Mouse (Mus musculus) erythroblast, adult 5-6 weeks (primary cell): Measurements from ENCODE around the gene Tctex1d4. TPM values are rescaled to one million over a fixed set of nuclear protein-coding genes. Genes with fewer than 3 reads are reported as not detected.

Source experiments
- ATAC-seq: replicated peaks from 2 replicates; pipeline ENCODE4 v1.8.0; 2016; ENCODE audit warnings: moderate number of reproducible peaks, mild to moderate bottlenecking, moderate TSS enrichment, inconsistent platforms; ENCODE audit not compliant: poor library complexity, low FRiP score, severe bottlenecking
- total RNA-seq, 2 experiments: library from RNA; stranded (forward) in 1 of 2; stranded (reverse) in 1 of 2; fragments of 150-400 nt in 1 of 2; fragments of 200-764, 138-1000 nt in 1 of 2; gene quantifications; 2 replicates each; pipeline versions ENCODE4 v1.2.3 to v1.2.4; 2015 to 2017; ENCODE audit warnings: low replicate concordance in 2 of 2

Tctex1d4 gene
- total RNA-seq, 2 experiments from 2014 or later, result not detected

DNA sequence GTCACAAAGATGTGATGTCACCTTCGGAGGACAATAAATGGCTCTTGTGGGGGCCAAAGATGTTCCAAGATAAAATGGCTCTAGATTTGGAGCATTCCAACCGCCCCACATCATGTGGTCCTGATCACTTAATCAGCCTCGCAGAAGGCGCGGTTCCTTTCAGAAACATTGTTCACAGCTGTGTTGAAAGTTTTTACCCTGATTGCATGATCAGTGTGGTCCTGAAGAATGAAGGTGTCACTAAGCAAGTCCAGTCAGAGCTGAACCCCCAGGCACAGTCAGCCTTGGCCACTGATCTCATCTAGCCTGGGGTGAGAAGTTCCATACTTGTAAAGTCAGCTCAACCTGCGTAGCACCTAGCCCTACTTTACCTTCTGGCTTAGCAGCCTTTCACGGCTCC is 8.7 kb upstream of the Tctex1d4 start:
- ATAC-seq, result no peak

DNA sequence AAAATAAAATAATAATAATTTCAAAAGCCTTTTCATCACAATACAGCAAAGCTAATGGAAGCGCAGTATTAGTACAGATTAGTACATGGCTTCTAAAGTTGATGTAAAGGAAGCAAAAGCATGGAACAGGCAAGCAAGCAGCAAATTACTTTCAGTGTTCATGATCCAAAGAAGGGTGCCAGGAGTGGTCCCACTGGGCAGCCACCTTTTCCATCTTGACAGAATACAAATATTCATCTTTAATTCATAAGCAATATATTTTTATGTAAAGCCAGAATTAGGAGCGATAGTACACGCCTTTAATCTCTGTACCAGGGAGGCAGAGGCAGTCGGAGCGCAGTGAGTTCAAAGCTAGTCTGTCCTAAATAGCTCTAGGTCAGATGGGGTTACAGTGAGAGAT is 7.0 kb upstream of the Tctex1d4 start:
- ATAC-seq, result no peak

GRCm38 (mm10) chr4:117120052-117120444 is 6.5 kb upstream of the Tctex1d4 start:
- ATAC-seq, result no peak; the same call in 1 of the 2 replicates

DNA sequence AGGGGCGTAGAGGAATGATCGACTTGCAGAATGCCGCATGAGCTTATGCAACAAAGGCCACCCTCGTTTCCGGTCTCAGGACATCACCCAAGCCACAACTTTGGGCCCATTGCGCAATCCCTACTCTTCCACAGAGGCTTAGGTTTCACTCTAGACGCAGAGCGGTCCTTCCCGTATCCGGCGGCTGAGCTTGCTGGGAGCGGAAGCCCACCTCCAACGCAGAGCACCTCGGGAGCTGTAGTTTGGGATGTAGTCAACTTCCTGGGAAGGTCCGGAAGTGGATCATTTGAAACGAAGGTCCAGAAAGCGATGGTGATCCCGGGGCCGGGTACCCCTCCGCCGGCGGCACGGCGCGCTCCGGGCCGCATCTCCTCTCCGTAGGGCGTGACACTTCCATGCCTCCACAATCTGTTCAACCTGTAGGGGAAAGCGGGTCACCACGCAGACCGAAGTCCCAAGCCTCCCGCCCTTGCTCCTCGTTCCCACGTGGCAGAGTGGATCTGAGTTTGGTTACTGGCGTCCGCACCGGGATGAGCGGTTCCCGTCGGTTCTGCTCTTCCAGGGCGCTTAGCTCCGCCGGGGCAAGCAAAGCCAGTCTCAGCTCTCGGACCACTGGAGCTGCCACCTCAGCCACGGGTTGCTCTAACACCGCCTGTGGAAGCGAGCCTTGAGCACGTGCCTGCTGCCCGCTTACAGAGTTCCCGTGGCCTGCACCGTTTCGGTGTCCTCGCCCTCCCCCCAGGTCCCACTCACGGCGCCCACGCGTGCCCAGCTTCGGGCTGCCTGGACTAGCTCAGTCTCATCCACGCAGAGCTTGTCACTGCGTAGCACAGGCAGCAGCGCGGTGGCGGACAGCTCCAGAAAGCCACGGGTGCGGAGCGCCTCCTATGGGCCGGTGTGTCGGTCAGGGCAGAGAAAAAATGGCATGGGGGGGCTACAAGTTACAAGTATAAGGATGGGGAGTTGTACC is 5.9 kb upstream of the Tctex1d4 start:
- ATAC-seq, result peak; percentile 73

DNA sequence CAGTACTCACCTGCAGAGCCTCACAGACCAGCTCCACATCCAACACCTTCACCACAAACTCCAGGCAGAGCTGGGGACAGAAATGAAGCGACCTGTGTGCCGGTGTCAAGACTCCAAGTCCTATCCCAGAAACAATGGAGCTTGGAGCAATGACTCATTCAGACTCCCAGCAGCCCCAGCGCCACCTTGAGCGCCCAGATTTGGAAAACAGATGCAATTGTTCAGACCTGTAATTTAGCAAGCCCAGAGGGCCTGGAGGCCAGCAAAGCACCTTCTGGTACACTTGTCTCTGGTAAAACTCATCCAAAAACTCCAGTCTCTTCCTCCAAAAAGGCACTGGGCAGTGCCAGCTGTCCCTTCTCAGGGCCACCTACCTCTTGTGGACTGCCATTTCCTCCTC is 4.4 kb upstream of the Tctex1d4 start:
- no peak for ATAC-seq

DNA sequence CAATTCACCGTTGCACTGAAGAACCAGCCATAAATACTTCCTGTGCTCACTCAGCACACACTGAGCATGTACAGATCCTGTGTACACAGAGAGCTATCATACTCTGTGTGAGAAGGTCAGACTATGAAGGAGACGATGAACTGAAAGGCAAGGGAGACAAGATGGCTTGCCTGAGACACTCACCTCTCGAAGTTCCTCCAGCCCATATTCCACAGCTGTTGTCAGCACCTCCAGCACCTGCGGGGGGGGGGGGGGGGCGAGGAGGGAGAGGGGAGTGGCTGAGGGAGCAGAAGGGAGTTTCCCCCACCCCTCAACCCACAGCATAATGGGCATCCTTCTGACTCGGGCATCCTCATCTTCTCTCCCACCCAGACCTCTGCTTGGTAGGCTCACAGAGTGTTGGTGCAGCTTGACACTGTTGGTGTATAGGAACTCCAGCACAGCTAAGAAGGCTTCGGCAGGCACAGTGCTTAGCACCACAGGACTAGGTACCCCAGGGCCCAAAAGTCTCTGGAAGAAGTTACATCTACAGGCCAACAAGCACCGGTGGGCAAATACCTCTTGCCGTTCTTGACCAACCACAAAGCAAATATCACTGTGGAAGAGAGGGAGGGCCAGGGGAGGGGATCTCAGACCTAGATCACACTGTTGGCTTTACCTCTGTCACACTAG is 2.9 kb upstream of the Tctex1d4 start:
- no peak for ATAC-seq

DNA sequence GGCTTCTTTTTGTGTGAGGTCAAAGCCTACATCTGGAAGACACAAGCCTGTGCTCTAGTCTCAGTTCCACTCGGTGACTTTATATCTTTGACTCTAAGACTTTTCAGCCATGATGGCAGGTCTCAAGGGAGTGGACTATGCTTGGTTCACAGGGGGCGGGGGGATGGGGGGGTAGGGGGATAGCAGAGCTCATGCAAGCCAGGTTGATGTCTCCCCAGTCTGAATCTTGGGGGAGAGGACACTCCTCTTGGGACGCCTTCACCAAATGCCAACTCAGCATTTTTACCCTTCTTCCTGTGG is 2.4 kb upstream of the Tctex1d4 start:
- ATAC-seq, result no peak

DNA sequence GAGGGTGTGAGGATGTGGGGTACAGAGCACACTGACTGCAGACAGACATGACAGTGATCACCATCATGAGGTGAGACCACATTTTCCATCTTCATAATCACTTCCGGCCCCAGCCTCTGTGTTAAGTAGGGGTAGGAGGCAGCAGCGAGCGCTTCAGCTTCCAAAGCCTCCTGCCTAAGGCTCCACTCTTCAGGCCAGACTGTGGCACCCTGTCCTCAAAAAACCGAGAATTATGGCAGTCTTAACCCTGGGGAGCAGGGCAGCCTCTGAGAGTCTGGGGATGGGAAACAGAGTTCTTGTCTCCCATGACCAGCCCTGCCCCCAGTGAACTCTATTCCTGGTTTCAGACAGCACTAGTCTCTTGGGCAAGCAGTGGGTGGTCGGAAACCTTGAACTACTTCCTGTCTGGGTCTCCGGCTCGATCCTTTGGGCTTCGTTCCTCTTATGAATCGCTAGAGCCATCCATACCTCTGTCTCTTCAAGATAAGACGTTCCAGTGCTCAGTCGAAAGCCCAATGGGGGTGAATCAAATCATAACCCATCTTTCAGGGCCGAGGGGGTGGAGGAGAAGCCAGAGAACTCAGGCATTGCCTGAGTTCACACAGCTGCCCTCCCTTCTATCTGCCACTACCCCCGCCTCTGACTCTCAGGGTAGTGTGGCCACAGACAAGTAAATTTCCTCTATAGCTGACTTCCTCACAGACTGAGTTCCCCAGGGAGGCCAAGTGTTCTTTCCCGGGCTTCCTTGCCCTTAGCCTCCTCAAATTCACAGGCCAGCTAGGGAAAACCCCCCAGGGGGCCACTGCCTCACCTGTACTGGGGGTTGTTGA is 1.9 kb upstream of the Tctex1d4 start:
- ATAC-seq, result no peak

DNA sequence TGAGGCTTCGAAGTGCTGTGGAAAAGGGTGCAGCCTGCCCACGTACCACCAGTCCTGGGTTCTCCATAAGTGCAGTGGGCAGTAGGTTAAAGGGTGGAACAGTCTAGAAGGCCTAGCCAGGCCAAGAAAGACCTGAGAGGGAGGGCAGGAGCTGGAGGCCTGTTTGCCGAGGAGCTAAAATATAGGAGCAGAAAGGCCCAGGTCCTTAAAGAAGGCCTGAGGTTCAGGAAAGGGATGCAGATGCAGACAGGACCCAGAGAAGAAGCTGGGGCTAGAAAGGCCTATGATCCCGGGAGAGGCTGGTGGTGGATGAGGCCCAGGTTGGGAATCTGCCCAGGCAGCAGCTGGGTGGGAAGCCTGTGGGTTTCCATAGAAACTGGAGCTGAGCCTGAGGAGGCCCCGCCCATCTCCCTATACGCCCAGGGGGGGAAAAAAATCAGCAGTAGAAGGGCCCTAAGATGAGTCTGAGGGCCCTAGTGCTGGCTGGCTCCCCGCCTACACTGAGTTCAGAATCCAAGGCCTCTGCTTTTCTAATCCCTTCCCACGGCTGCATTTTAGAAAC is 1.2 kb upstream of the Tctex1d4 start, which contains the start of gene Btbd19:
Btbd19 (minus strand) TSS at position 378 of the 562 bp plus-strand sequence.
- no peak for ATAC-seq

DNA sequence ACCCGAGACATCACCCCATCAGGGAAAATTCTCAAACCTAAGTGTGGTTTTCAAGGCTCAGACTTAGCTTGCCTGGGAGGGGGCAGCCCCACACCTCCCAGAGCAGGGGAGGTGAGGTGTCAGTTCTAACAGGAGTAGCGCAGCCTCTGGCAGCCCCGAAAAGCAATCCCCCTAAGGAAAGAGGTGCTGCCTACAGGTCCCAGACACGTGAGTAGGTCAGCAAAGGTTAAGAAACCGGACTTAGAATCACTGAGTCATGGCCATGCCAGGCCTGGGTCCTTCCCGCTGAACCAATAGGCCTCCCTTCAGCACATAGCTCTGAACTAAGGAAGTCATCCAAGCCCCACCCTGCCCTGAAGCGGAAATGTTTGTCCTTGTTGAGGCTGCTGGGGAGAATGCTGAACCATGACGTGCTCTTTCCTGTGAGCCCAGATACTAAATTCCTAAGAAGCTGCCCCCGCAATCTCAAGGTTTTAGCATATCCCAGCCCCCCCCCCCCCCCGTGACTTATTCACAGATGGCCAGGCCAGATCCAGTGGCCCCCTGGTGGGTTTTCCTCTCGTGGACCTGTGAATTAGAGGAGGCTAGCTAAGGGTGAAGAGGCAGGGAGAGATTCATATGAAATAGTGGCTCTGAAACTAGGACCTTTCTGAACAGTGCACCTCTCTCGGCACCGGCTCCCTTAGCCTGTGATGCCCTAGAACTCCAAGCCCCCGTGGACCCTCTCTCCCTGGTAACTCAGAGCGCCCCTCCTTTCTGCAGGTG is 502 bp upstream of the Tctex1d4 start:
- ATAC-seq, result no peak

- ATAC-seq, result no peak
Measured at GRCm38 (mm10) chr4:117127991-117128686, 1.5 kb downstream of the Tctex1d4 start.

DNA sequence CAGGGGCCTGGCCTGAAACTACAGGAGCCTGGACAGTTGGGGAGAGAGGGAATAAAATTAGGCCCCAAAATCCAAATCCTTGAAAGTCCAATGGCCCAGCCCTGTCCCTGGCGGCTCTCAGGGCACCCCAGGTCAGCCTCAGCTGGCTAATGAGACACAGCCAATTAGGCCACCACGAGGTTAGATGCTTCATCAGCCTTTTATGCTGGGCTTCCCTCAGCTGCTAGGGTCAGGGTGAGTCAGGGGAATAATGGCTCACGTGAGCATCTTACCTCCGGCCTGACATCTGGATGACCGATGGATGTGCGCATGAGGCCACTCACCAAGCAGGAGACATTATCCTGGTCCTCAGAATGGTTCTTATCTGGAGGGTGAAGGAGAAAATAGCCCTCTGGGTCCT is 4.2 kb downstream of the Tctex1d4 start:
- no peak for ATAC-seq

DNA sequence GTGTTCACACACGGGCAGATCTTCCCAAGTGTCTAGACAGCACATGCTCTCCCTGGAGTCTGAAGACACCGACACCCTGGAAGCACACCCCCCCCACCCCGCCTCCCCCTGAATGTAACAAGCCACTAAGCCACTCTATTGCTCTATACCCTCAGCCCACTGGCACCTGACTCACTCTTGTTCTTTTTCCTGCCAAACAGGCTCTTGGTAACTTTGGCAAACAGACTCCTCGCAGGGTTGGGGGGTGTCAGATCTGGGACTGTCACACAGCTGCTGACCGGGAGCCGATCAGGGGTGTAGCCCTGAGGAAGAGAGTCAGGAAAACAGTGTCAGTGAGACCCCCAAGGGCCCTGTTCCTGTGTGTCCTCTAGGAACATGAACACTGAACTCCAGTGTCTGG is 4.6 kb downstream of the Tctex1d4 start:
- no peak for ATAC-seq

DNA sequence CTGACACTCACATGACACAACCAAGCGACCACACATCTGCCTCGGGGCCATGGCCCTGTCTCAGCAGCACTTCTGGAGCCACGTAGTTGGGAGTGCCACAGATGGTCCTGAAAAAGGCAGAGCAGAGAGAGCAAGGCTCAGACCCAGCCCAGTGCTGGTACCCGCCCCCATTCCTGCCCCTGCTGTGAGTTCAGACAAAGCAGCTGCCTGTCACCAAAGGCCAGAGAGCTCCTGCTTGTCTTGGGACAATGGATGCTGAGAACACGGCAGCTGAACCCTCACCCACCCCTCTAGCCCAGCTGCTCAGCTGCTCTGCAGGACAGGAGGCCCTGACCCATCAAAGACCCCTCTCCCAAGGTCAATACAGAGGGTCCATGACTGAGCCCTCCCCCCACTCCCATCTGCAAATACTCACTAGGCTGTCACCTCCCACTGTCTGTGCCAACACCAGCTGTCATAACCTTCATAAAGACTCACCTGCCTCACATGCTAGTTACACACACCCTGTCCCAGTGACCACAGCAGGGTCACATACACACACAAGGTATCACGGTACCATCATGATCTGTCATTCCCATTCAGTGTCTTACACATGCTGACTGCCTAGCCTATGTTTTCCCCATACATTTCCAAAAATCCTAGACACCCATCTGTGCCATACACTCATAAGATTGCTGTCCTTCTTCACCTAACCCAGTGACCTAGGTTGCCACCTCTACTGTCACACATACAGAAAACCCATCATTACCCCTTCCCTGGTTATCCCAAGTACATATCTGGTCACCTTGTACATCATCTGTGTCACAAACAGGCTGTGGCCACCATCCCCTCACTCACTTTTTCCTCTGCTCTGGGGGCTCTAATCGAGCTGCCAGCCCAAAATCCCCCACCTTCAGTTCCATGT is 5.5 kb downstream of the Tctex1d4 start:
- ATAC-seq, result no peak

GRCm38 (mm10) chr4:117132794-117133143 is 6.2 kb downstream of the Tctex1d4 start:
- no peak for ATAC-seq

DNA sequence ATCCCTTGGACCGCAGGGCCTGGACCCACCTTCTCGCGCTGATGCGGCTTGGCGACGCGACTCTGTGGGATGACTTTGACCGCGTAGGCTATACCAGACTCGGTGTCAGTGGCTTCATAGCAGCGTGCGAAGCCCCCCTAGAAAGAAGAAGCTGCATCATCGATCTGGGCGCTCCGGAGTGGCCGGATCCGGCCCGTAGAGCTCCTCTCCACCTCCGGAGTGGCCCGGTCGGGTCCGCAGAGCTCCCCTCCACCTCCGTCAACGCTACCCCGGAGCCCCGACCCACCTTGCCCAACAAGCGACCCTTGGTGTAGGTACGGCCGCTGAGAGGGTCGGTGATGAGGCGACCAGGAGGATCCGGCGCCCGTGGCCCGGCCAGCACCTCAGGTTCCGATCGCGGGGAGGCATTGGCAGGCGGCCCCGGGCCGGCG is 6.8 kb downstream of the Tctex1d4 start:
- ATAC-seq, result no peak

- ATAC-seq, result peak; percentile 94
Measured at GRCm38 (mm10) chr4:117133817-117134600, 7.4 kb downstream of the Tctex1d4 start, which contains the start of gene Plk3. TSS of gene Plk3 (minus strand) at chr4:117133963.
